8 mouse cellular contexts compared by ENCODE assay signal in genomic region chr2:163471710-163472465, GRCm38 (mm10). TPM values are rescaled to one million over a fixed set of nuclear protein-coding genes. Genes with fewer than 3 reads are reported as not detected.
DNase-seq lines count a peak whose midpoint lies in the region; ATAC-seq and TF ChIP-seq lines count a peak whose summit lies in the region.

No protein-coding gene starts in this region.

- no peak for TF ChIP-seq POLR2A in kidney, adult 2 months (IDR thresholded peaks at IDR 0.05; ENCODE audit: low read depth, low read length)

- 4% methylated on average over 36 of the region's 36 CpGs for WGBS in forebrain, embryonic 14.5 days
- WGBS in kidney, adult 2 months: 1% methylated on average over 36 of the region's 36 CpGs

- ATAC-seq in forebrain, embryonic 14.5 days: no peak; the same call in 1 of the 2 replicates

- peaks cover 8% of the 10 kb centered on the region for H3K4me1 ChIP-seq in forebrain, embryonic 14.5 days (ENCODE audit: control insufficient read depth, insufficient read depth, low read length)
- H3K4me1 ChIP-seq in kidney, adult 2 months (ENCODE audit: control insufficient read depth, insufficient read depth, low read length): peaks cover 7% of the 10 kb centered on the region; the same call in 1 of the 2 replicates

- H3K27me3 ChIP-seq in forebrain, embryonic 14.5 days (replicated peaks; ENCODE audit: control insufficient read depth, insufficient read depth, low read length): no peaks in the 10 kb centered on the region
- no peaks in the 10 kb centered on the region for H3K27me3 ChIP-seq in kidney, adult 2 months (replicated peaks; ENCODE audit: control insufficient read depth, insufficient read depth, low read length)

- H3K36me3 ChIP-seq in forebrain, embryonic 14.5 days (ENCODE audit: control insufficient read depth, insufficient read depth, low read length): peaks cover 24% of the 10 kb centered on the region; the same call in 1 of the 2 replicates
- H3K36me3 ChIP-seq in kidney, adult 2 months (ENCODE audit: control insufficient read depth, insufficient read depth, low read length): no peaks in the 10 kb centered on the region

- peak; percentile 62 for DNase-seq in adrenal gland, adult 2 months
- DNase-seq in adrenal gland, postnatal 4 days (ENCODE audit: low spot score in 2 of 2): no peak
- peak; percentile 51 for DNase-seq in MEL-GATA-1-ER (ENCODE audit: extremely low read depth, low read depth)
- DNase-seq in forebrain, embryonic 14.5 days (ENCODE audit: low spot score): no peak
- peak; percentile 71 for DNase-seq in kidney, adult 2 months
- DNase-seq in lung, postnatal 14 days: peak; percentile 63
- DNase-seq in frontal cortex, postnatal 25 days (ENCODE audit: low spot score in 2 of 2): no peak
- DNase-seq in left cerebral cortex, adult 9 months (ENCODE audit: low spot score in 2 of 2): no peak

- no peak for TF ChIP-seq CTCF in kidney, adult 2 months (conservative IDR thresholded peaks at IDR 0.05; ENCODE audit: insufficient read depth, insufficient read length, low read depth, low read length)

- H3K9ac ChIP-seq in forebrain, embryonic 14.5 days (ENCODE audit: low read length): peak overlapping the region; percentile 82

- H3K4me3 ChIP-seq in forebrain, embryonic 14.5 days (ENCODE audit: low read depth, low read length): peak overlapping the region; percentile 87
- peak overlapping the region; percentile 96 for H3K4me3 ChIP-seq in kidney, adult 2 months (ENCODE audit: insufficient read depth, low read depth, low read length)

- H3K4me2 ChIP-seq in forebrain, embryonic 14.5 days (ENCODE audit: low read length): peak overlapping the region; percentile 69

- H3K9me3 ChIP-seq in forebrain, embryonic 14.5 days (replicated peaks; ENCODE audit: control insufficient read depth, low read length): no peaks in the 10 kb centered on the region

- 0 out of 2 replicates have a peak overlapping the region, but pooled peaks have one; percentile 33 for H3K27ac ChIP-seq in forebrain, embryonic 14.5 days (ENCODE audit: low read depth, low read length)
- peak overlapping the region; percentile 81 for H3K27ac ChIP-seq in kidney, adult 2 months (ENCODE audit: insufficient read depth, low read depth, low read length)

RNA-seq across cellular contexts. Expression of gene Fitm2, which starts 0.5 kb away (rescaled TPM):
- total RNA-seq in adrenal gland, adult 2 months (2021): 100 to 1,000 TPM in 1 of 2 experiments, 10 to 100 TPM in 1; 88.8 to 102 TPM
- polyA plus RNA-seq in adrenal gland, adult 2 months (2012; rRNA removed): 58.7 and 60.9 TPM in 2 replicates
- total RNA-seq in adrenal gland, postnatal 4 days (2021): 10 to 100 TPM; 41.4 to 46.4 TPM
- 8.6 and 10.4 TPM in 2 replicates for polyA plus RNA-seq in forebrain, embryonic 14.5 days (2014; fragmentation: Nextera tagmentation; extraction: Ambion mirVana)
- 19.9 and 21.9 TPM in 2 replicates for polyA plus RNA-seq in kidney, adult 2 months (2012; rRNA removed)

RNA-seq across cellular contexts. Expression of gene R3hdml, which starts 20.2 kb away (rescaled TPM):
- total RNA-seq in adrenal gland, adult 2 months (2021): not detected
- not detected in 2 replicates for polyA plus RNA-seq in adrenal gland, adult 2 months (2012; rRNA removed)
- 1 to 10 TPM in 1 of 2 experiments, not detected in 1; 4.6 TPM for total RNA-seq in adrenal gland, postnatal 4 days (2021)
- 0.40 TPM in 1 of 2 replicates, not detected in the other for polyA plus RNA-seq in forebrain, embryonic 14.5 days (2014; fragmentation: Nextera tagmentation; extraction: Ambion mirVana)
- 3.6 and 4.6 TPM in 2 replicates for polyA plus RNA-seq in kidney, adult 2 months (2012; rRNA removed)

RNA-seq across cellular contexts. Expression of gene Gdap1l1, which starts 33.6 kb away (rescaled TPM):
- 1 to 10 TPM; 2.2 to 4.2 TPM for total RNA-seq in adrenal gland, adult 2 months (2021)
- polyA plus RNA-seq in adrenal gland, adult 2 months (2012; rRNA removed): 6.5 and 8.7 TPM in 2 replicates
- total RNA-seq in adrenal gland, postnatal 4 days (2021): 10 to 100 TPM in 1 of 2 experiments, 1 to 10 TPM in 1; 9.7 to 10.3 TPM
- 107 and 113 TPM in 2 replicates for polyA plus RNA-seq in forebrain, embryonic 14.5 days (2014; fragmentation: Nextera tagmentation; extraction: Ambion mirVana)
- polyA plus RNA-seq in kidney, adult 2 months (2012; rRNA removed): 0.31 and 0.38 TPM in 2 replicates

RNA-seq across cellular contexts. Expression of gene Hnf4a, which starts 34.7 kb away (rescaled TPM):
- 1 to 10 TPM in 1 of 2 experiments, under 1 TPM in 1; 0.14 to 1.1 TPM for total RNA-seq in adrenal gland, adult 2 months (2021)
- polyA plus RNA-seq in adrenal gland, adult 2 months (2012; rRNA removed): 0.15 TPM in 1 of 2 replicates, not detected in the other
- total RNA-seq in adrenal gland, postnatal 4 days (2021): 10 to 100 TPM; 14.7 to 18.9 TPM
- polyA plus RNA-seq in forebrain, embryonic 14.5 days (2014; fragmentation: Nextera tagmentation; extraction: Ambion mirVana): not detected in 2 replicates
- 354 and 376 TPM in 2 replicates for polyA plus RNA-seq in kidney, adult 2 months (2012; rRNA removed)

RNA-seq across cellular contexts. Expression of gene Oser1, which starts 47.4 kb away (rescaled TPM):
- total RNA-seq in adrenal gland, adult 2 months (2021): 10 to 100 TPM; 29.2 to 49.2 TPM
- 3.0 TPM in 2 replicates for polyA plus RNA-seq in adrenal gland, adult 2 months (2012; rRNA removed)
- total RNA-seq in adrenal gland, postnatal 4 days (2021): 10 to 100 TPM; 34.7 to 36.6 TPM
- polyA plus RNA-seq in forebrain, embryonic 14.5 days (2014; fragmentation: Nextera tagmentation; extraction: Ambion mirVana): 83.6 and 90.3 TPM in 2 replicates
- 11.5 and 13.9 TPM in 2 replicates for polyA plus RNA-seq in kidney, adult 2 months (2012; rRNA removed)

Comparison
In these comparisons a context has a peak if more than half of its experiments do, and no peak if none do; other contexts are left out.
1. DNase-seq: peak in adrenal gland, adult 2 months (single experiment), MEL-GATA-1-ER (single experiment), kidney, adult 2 months (single experiment) and lung, postnatal 14 days (single experiment); none in adrenal gland, postnatal 4 days (0 of 2), forebrain, embryonic 14.5 days (single experiment), frontal cortex, postnatal 25 days (0 of 2) and left cerebral cortex, adult 9 months (0 of 2).
2. RNA of gene Gdap1l1, which starts 33.6 kb away (polyA plus RNA-seq): 107 to 113 TPM in forebrain, embryonic 14.5 days; 6.5 to 8.7 TPM in adrenal gland, adult 2 months and 0.31 to 0.38 TPM in kidney, adult 2 months; every median in the first group is over 10 times any median in the second.